Mouse (Mus musculus) cortical plate, adult 2 months (tissue): ENCODE data around the gene Zranb1.

Experiments
- CTCF ChIP-seq: fragments of 200-500 bp; IDR thresholded peaks from 2 replicates; pipeline ENCODE4 v1.5.1; 2011; ENCODE audit warnings: mild to moderate bottlenecking, control low read depth, low read length; ENCODE audit not compliant: insufficient read depth; ENCODE audit errors: extremely low read depth
- POLR2A ChIP-seq: fragments of 200-500 bp; IDR thresholded peaks from 2 replicates; pipeline ENCODE4 v1.6.1; 2011; ENCODE audit warnings: mild to moderate bottlenecking, low read length, control low read depth; ENCODE audit not compliant: insufficient read depth; ENCODE audit errors: extremely low read depth

- TF ChIP-seq CTCF (no peak), POLR2A (no peak)
Observed at GRCm38 (mm10) chr7:133018961-133019360, 88.0 kb downstream of the Zranb1 start.
